Mouse (Mus musculus): ENCODE results near the gene Rmnd5b. TPM values are rescaled to one million over a fixed set of nuclear protein-coding genes. Genes with fewer than 3 reads are reported as not detected.

Gene Rmnd5b
- polyA plus RNA-seq, 1 experiment from 2014 or later, result 53.8 TPM

GRCm38 (mm10) chr11:51597553-51597952 is 38.1 kb downstream of the Rmnd5b start:
- 76% methylated on average over 2 of the region's 2 CpGs for WGBS
- H3K9me3 ChIP-seq (replicated peaks), result no peaks in the 10 kb centered on the region
- H3K27me3 ChIP-seq, result no peaks in the 10 kb centered on the region
- peaks cover 100% of the 10 kb centered on the region for H3K36me3 ChIP-seq (ENCODE audit: poor library complexity, severe bottlenecking)
- H3K27ac ChIP-seq, result no peak overlapping the region
- no peak for ATAC-seq
- peaks cover 23% of the 10 kb centered on the region for H3K4me1 ChIP-seq
- H3K9ac ChIP-seq, result no peak overlapping the region
- H3K4me3 ChIP-seq, result no peak overlapping the region
- no peak overlapping the region for H3K4me2 ChIP-seq

- Histone ChIP-seq H3K4me1 (peaks cover 4% of the 10 kb centered on the region; the same call in 1 of the 2 replicates), H3K36me3 (ENCODE audit: poor library complexity, severe bottlenecking) (peaks cover 100% of the 10 kb centered on the region), H3K27ac (no peak overlapping the region), H3K9me3 (replicated peaks) (no peaks in the 10 kb centered on the region), H3K27me3 (no peaks in the 10 kb centered on the region), H3K9ac (no peak overlapping the region), H3K4me3 (no peak overlapping the region), H3K4me2 (no peak overlapping the region)
- ATAC-seq, result no peak
- WGBS, result 96% methylated on average over 1 of the region's 1 CpGs
Observed at GRCm38 (mm10) chr11:51595459-51596083, 40.1 kb downstream of the Rmnd5b start.

- Histone ChIP-seq H3K36me3 (ENCODE audit: poor library complexity, severe bottlenecking) (peaks cover 100% of the 10 kb centered on the region), H3K27ac (no peak overlapping the region), H3K4me2 (no peak overlapping the region), H3K4me3 (no peak overlapping the region), H3K4me1 (no peaks in the 10 kb centered on the region), H3K9ac (no peak overlapping the region), H3K9me3 (replicated peaks) (no peaks in the 10 kb centered on the region), H3K27me3 (no peaks in the 10 kb centered on the region)
- WGBS, result 77% methylated on average over 3 of the region's 3 CpGs
- no peak for ATAC-seq
Observed at GRCm38 (mm10) chr11:51594715-51595350, 40.9 kb downstream of the Rmnd5b start.

GRCm38 (mm10) chr11:51593849-51594248 is 41.8 kb downstream of the Rmnd5b start:
- Histone ChIP-seq H3K27ac (no peak overlapping the region), H3K36me3 (ENCODE audit: poor library complexity, severe bottlenecking) (peaks cover 100% of the 10 kb centered on the region), H3K27me3 (no peaks in the 10 kb centered on the region), H3K9ac (no peak overlapping the region), H3K4me3 (no peak overlapping the region), H3K9me3 (replicated peaks) (no peaks in the 10 kb centered on the region), H3K4me1 (no peaks in the 10 kb centered on the region), H3K4me2 (no peak overlapping the region)
- 91% methylated on average over 6 of the region's 6 CpGs for WGBS
- no peak for ATAC-seq

GRCm38 (mm10) chr11:51593368-51593767 is 42.3 kb downstream of the Rmnd5b start:
- Histone ChIP-seq H3K9ac (no peak overlapping the region), H3K27ac (no peak overlapping the region), H3K4me2 (no peak overlapping the region), H3K4me3 (no peak overlapping the region), H3K27me3 (no peaks in the 10 kb centered on the region), H3K4me1 (no peaks in the 10 kb centered on the region), H3K9me3 (replicated peaks) (no peaks in the 10 kb centered on the region), H3K36me3 (ENCODE audit: poor library complexity, severe bottlenecking) (peaks cover 100% of the 10 kb centered on the region)
- ATAC-seq, result no peak
- 95% methylated on average over 4 of the region's 4 CpGs for WGBS

- H3K27me3 ChIP-seq, result no peaks in the 10 kb centered on the region
- no peak overlapping the region for H3K4me2 ChIP-seq
- ATAC-seq, result no peak
- H3K9ac ChIP-seq, result no peak overlapping the region
- H3K27ac ChIP-seq, result no peak overlapping the region
- no peak overlapping the region for H3K4me3 ChIP-seq
- H3K4me1 ChIP-seq, result no peaks in the 10 kb centered on the region
- WGBS, result 93% methylated on average over 7 of the region's 7 CpGs
- peaks cover 100% of the 10 kb centered on the region for H3K36me3 ChIP-seq (ENCODE audit: poor library complexity, severe bottlenecking)
- H3K9me3 ChIP-seq (replicated peaks), result no peaks in the 10 kb centered on the region
Observed at GRCm38 (mm10) chr11:51591915-51592314, 43.8 kb downstream of the Rmnd5b start.

- Histone ChIP-seq H3K27ac (no peak overlapping the region), H3K36me3 (ENCODE audit: poor library complexity, severe bottlenecking) (peaks cover 100% of the 10 kb centered on the region), H3K4me3 (no peak overlapping the region), H3K4me2 (no peak overlapping the region), H3K4me1 (0 out of 2 replicates have a peak, but pooled peaks cover 3% of the 10 kb centered on the region), H3K27me3 (no peaks in the 10 kb centered on the region), H3K9ac (no peak overlapping the region), H3K9me3 (replicated peaks) (no peaks in the 10 kb centered on the region)
- 76% methylated on average over 7 of the region's 7 CpGs for WGBS
- ATAC-seq, result no peak
Observed at GRCm38 (mm10) chr11:51591168-51591567, 44.5 kb downstream of the Rmnd5b start.

- no peak for ATAC-seq
Observed at GRCm38 (mm10) chr11:51590002-51590401, 45.7 kb downstream of the Rmnd5b start.

GRCm38 (mm10) chr11:51588833-51589232 is 46.9 kb downstream of the Rmnd5b start:
- H3K9ac ChIP-seq, result no peak overlapping the region
- no peak overlapping the region for H3K27ac ChIP-seq
- peaks cover 22% of the 10 kb centered on the region for H3K4me1 ChIP-seq
- H3K9me3 ChIP-seq (replicated peaks), result no peaks in the 10 kb centered on the region
- no peak overlapping the region for H3K4me3 ChIP-seq
- ATAC-seq, result no peak
- H3K36me3 ChIP-seq (ENCODE audit: poor library complexity, severe bottlenecking), result peaks cover 82% of the 10 kb centered on the region
- no peaks in the 10 kb centered on the region for H3K27me3 ChIP-seq
- WGBS, result 98% methylated on average over 3 of the region's 3 CpGs
- no peak overlapping the region for H3K4me2 ChIP-seq

More at GRCm38 (mm10) chr11:51590002-51590401, 45.7 kb downstream of the Rmnd5b start:
- Histone ChIP-seq H3K27ac (no peak overlapping the region), H3K36me3 (ENCODE audit: poor library complexity, severe bottlenecking) (peaks cover 94% of the 10 kb centered on the region), H3K9me3 (replicated peaks) (no peaks in the 10 kb centered on the region), H3K27me3 (no peaks in the 10 kb centered on the region), H3K4me2 (no peak overlapping the region), H3K9ac (no peak overlapping the region), H3K4me1 (peaks cover 14% of the 10 kb centered on the region), H3K4me3 (no peak overlapping the region)

GRCm38 (mm10) chr11:51587059-51587458 is 48.6 kb downstream of the Rmnd5b start:
- ATAC-seq, result no peak
- Histone ChIP-seq H3K4me1 (peaks cover 29% of the 10 kb centered on the region), H3K27ac (no peak overlapping the region), H3K4me2 (no peak overlapping the region), H3K9ac (no peak overlapping the region), H3K9me3 (replicated peaks) (no peaks in the 10 kb centered on the region), H3K4me3 (no peak overlapping the region), H3K27me3 (no peaks in the 10 kb centered on the region), H3K36me3 (ENCODE audit: poor library complexity, severe bottlenecking) (peaks cover 64% of the 10 kb centered on the region)
- WGBS, result 92% methylated on average over 1 of the region's 1 CpGs

- Histone ChIP-seq H3K9me3 (replicated peaks) (no peaks in the 10 kb centered on the region), H3K4me1 (peaks cover 29% of the 10 kb centered on the region), H3K4me3 (no peak overlapping the region), H3K9ac (no peak overlapping the region), H3K27ac (no peak overlapping the region), H3K27me3 (no peaks in the 10 kb centered on the region), H3K4me2 (no peak overlapping the region), H3K36me3 (ENCODE audit: poor library complexity, severe bottlenecking) (peaks cover 58% of the 10 kb centered on the region)
- 89% methylated on average over 13 of the region's 13 CpGs for whole genome bisulfite sequencing
- no peak for ATAC-seq
Observed at GRCm38 (mm10) chr11:51586411-51586810, 49.3 kb downstream of the Rmnd5b start.

GRCm38 (mm10) chr11:51585608-51586252 is 50.0 kb downstream of the Rmnd5b start:
- H3K27me3 ChIP-seq, result no peaks in the 10 kb centered on the region
- 57% methylated on average over 8 of the region's 8 CpGs for WGBS
- ATAC-seq, result no peak
- no peaks in the 10 kb centered on the region for H3K9me3 ChIP-seq (replicated peaks)
- H3K27ac ChIP-seq, result peak overlapping the region; percentile 95
- peaks cover 51% of the 10 kb centered on the region for H3K36me3 ChIP-seq (ENCODE audit: poor library complexity, severe bottlenecking)
- peaks cover 29% of the 10 kb centered on the region for H3K4me1 ChIP-seq
- peak overlapping the region; percentile 89 for H3K4me2 ChIP-seq
- peak overlapping the region; percentile 83 for H3K9ac ChIP-seq
- peak overlapping the region; percentile 63 for H3K4me3 ChIP-seq
